Mouse (Mus musculus): Measurements from ENCODE around the gene Rplp2. TPM values are rescaled to one million over a fixed set of nuclear protein-coding genes. Genes with fewer than 3 reads are reported as not detected.
"Not testable (repeated sequence)": the region's sequence is repeated elsewhere in the genome, so short reads cannot be mapped to it uniquely, and the experiment has no call there.

The Rplp2 gene
- total RNA-seq (2017): 2,224 and 3,167 TPM in 2 replicates

DNA sequence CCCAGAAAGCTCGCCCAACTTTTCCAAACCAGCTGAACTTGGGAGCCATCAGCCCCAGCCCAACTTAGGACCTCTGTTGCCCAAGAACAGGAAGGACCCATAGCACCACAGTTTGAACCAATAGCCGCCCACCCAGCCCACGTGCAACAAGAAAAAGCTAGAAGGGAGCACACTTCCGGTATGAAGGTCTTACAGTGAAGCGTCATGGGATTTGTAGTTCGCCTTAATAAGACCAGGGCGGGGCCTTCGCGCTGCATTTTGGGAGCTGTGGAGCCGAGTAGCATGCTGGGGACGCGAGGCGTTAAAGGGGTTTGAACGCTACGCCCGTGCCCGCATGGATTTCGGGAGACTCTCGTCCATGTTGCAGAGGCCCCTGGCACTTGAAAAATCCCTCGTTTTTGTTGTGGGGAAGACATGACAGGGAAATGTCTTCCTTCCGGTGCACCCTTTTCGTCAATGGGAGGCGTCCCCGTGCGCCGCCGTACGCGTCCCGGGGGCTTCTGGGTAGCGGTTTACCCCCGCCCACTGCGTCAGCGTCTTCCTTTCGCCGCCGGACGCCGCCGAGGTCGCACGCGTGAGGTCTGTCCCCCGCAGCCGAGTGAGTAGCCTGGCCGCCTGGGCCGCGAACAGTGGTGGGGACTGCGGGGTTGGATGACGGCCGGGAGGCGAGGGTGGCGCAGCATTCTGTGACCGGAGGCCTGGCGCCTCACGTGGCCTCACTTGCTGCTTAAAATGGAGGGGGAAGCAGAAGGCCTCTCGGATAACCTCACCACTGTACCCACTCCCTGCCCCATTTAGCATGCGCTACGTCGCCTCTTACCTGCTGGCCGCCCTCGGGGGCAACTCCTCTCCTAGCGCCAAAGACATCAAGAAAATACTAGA is at the start of gene Rplp2:
Gene Rplp2 (plus strand): TSS at position 261 of the 882 bp plus-strand sequence.
- peak; percentile 89 for ATAC-seq (ENCODE audit: extremely low read depth, insufficient number of reproducible peaks, low FRiP score, poor library complexity, severe bottlenecking)

DNA sequence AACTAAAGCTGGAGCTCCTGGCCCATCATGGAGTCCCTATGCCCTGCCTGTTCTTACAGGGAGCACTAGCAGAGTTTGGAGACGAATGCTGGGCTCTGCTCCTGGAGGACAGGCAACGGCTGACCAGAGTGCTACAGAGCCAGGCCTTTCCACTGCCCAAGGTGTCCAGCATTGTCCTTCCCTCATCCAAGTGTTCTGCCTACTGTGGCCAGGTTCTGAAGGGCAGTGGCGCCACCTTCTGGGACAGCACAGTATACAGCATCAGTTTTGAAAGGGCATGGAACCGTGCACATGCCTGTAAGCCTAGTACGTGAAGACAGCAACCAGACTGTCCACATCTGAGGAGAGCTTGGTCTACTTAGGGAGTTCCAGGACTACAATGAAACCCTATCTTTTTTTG is 43.9 kb upstream of the Rplp2 start:
- peak; percentile 82 for ATAC-seq (ENCODE audit: extremely low read depth, insufficient number of reproducible peaks, low FRiP score, poor library complexity, severe bottlenecking)

- no peak for ATAC-seq (ENCODE audit: extremely low read depth, insufficient number of reproducible peaks, low FRiP score, poor library complexity, severe bottlenecking)
These were observed 41.7 kb upstream of the Rplp2 start for GRCm38 (mm10) chr7:141405466-141405865.

GRCm38 (mm10) chr7:141407670-141408069 is 39.5 kb upstream of the Rplp2 start:
- ATAC-seq (ENCODE audit: extremely low read depth, insufficient number of reproducible peaks, low FRiP score, poor library complexity, severe bottlenecking): not testable (repeated sequence)

DNA sequence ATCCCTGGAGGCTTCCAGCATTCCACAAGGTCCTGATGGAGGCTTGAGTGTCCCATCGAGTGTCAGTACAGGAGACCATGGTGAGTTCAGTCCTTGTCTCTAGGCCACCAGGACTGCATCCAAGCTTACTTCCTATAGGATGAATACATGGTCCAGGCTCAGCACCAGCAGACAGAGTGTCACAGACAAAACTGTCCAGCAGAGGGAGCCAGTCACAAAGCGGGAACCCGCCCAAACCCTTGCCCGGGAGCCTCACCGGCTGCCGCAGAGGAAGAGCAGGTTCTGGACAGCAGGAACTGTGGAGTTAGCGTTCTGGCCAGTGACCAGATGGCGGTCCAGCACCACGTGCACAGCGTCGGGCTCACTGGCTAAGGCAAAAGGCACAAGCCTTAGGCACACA is 38.3 kb upstream of the Rplp2 start:
- peak; percentile 83 for ATAC-seq (ENCODE audit: extremely low read depth, insufficient number of reproducible peaks, low FRiP score, poor library complexity, severe bottlenecking)

DNA sequence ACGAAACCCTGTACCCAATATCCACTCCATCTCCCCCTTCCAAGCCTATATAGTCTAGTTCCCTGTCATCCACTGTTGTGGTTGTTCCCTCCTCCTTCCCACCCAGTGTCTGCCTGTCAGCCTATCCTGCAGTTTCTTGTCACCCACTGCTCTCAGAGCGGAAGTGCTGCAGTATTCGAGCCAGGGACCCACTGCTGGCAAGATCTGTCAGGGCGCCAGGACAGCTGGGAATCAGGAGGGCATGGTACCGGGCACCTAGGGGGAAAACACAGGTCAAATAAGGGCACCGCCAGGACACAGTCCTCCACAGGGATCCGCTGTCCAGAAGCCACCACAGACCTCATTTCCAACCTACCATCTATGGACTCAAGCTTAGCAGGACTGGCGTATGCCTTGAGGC is 36.5 kb upstream of the Rplp2 start:
- no peak for ATAC-seq (ENCODE audit: extremely low read depth, insufficient number of reproducible peaks, low FRiP score, poor library complexity, severe bottlenecking)

GRCm38 (mm10) chr7:141411667-141412066 is 35.5 kb upstream of the Rplp2 start:
- no peak for ATAC-seq (ENCODE audit: extremely low read depth, insufficient number of reproducible peaks, low FRiP score, poor library complexity, severe bottlenecking)

DNA sequence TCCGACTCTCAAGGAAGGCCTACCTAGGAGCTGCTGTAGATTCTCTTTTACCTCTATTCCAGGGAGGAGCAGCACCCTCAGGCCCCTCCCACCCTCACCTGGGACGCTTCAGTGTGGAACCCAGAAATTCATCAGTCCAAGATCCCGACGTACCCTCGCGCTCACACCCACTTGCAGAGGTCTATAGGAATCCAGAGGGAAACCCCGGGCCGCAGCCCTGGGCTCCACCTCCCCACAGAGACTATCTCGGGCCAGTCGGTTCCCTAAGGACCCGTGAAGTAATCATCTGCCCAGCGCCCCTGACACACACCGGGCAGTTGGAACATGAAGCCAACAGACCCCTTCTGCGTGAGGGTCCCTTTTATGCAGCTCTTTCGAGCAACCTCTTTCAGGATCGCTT is 33.8 kb upstream of the Rplp2 start:
- ATAC-seq (ENCODE audit: extremely low read depth, insufficient number of reproducible peaks, low FRiP score, poor library complexity, severe bottlenecking): no peak

- ATAC-seq (ENCODE audit: extremely low read depth, insufficient number of reproducible peaks, low FRiP score, poor library complexity, severe bottlenecking): peak; percentile 91
These were observed 33.2 kb upstream of the Rplp2 start, which contains the start of gene Gatd1 for GRCm38 (mm10) chr7:141413809-141414584. Gene Gatd1, minus strand, starts transcription at chr7:141414136.

DNA sequence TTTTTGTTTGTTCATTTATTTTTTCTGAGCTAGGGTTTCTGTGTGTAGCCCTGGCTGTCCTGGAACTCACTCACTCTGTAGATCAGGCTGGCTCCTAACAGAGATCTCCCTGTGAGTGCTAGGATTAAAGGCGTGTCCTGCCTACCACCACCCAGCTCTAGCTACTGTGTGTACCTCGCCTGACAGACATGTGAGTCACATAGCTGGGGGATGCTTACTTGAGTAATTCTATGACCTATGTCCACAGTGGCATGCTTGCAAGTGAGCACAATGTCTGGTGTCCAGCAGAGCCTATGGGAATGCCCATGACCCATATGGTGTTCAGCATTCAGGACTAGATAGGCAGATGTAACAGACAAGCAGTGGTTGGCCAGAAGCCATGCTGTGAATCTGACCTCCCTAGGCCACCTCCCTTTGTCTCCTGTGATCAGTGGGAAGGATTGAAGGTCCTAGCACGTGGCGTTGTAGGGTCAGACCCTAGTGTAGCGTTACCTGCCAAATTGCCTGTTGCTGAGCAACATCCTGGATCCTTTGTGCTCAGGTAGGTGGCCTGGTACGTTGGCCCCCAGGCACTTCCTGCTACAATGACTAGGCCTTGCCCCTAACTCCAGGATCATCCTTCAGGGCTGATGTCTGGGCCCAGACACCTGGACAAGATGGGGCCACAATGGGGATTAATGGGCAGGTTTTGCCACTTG is 30.9 kb upstream of the Rplp2 start:
- no peak for ATAC-seq (ENCODE audit: extremely low read depth, insufficient number of reproducible peaks, low FRiP score, poor library complexity, severe bottlenecking)

GRCm38 (mm10) chr7:141417731-141418681 is 29.2 kb upstream of the Rplp2 start:
- ATAC-seq (ENCODE audit: extremely low read depth, insufficient number of reproducible peaks, low FRiP score, poor library complexity, severe bottlenecking): no peak

DNA sequence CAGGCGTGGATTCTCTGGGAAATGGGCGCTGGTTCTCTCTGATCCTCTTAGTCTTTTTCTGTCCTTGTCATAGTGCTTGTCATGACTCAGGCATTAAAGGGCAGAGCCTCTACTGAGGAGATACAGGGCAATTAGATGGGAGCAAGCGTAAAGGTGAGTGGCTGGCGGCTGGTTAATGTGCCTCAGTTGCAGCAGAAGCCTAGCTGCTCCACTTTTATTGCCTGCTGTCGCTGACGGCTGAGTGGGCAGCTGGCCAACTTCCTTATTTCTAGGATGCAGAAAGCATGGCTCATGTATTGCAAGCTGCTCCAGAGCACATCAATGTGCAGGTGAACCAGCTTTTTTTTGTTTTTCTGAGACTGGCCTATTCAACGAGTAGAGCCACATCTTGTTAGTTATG is 28.2 kb upstream of the Rplp2 start:
- no peak for ATAC-seq (ENCODE audit: extremely low read depth, insufficient number of reproducible peaks, low FRiP score, poor library complexity, severe bottlenecking)

DNA sequence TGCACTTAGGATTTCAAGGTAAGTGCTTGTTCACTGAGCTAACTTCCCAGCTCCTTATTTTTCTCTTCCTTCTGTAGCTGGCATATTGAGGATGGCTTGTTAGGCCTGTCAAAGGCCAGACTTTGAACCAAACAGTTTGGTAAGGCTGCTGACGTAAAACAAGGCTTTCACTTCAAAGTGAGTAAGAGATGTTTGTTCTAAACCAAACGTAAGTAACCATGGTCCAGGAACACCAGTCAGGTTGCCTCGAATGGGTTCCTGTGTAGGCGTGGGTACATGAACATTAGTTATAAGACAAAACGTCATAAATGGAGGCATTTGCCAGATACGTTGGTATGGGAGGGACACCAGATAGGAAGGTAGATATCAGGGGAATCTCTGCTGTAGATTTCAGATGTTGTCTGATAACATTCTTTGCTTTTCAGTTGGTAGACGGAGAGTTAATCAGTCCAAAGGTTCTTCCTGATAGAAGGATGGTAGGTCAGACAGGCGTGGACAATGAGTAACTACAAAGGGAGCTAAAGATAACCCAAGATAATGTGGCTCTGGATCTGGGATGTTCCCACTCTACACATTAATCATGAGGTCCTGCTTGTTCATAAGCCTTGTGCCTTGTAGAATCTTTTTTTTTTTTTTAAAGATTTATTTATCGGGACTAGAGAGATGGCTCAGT is 27.0 kb upstream of the Rplp2 start:
- ATAC-seq (ENCODE audit: extremely low read depth, insufficient number of reproducible peaks, low FRiP score, poor library complexity, severe bottlenecking): no peak

- ATAC-seq (ENCODE audit: extremely low read depth, insufficient number of reproducible peaks, low FRiP score, poor library complexity, severe bottlenecking): no peak
These were observed 23.4 kb upstream of the Rplp2 start for GRCm38 (mm10) chr7:141423811-141424210.

DNA sequence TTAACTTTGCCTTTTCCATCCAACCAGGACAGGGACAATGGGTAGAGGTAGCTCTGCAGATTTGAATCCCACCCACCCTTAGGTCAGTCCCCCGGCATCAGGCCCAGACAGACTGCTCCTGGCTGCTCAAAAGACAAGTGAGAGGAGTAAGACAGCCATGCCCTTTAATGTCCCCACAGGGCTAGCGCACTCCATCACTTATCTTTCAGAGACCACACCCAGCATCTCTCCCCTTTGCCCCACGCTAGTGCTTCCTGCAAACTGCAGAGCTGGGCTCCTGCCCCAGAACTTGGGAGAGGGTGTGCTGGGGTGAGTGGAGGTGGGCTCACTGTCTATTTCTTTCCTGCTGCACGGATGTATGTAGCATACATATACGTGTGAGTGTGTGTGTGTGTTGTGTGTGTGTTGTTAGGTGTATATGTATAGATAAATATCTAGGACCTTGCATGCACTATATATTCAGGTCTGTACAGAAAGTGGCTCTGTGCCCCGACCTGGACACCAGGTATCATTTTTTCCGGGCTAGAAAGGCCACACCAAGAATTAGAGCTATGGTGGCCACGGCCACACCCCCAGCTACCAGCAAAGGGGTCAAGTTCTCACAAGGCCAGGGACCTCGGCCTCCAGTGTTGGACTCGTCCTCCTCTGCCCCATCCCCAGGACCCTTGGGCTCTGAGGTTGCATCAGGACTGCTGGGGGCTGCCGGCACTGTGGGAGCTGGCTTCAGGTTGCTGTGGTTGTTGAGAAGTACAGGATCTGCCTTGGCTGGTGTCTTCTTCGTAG is 20.0 kb upstream of the Rplp2 start:
- no peak for ATAC-seq (ENCODE audit: extremely low read depth, insufficient number of reproducible peaks, low FRiP score, poor library complexity, severe bottlenecking)

GRCm38 (mm10) chr7:141428701-141429100 is 18.5 kb upstream of the Rplp2 start:
- ATAC-seq (ENCODE audit: extremely low read depth, insufficient number of reproducible peaks, low FRiP score, poor library complexity, severe bottlenecking): no peak

- no peak for ATAC-seq (ENCODE audit: extremely low read depth, insufficient number of reproducible peaks, low FRiP score, poor library complexity, severe bottlenecking)
These were observed 17.9 kb upstream of the Rplp2 start, which contains the start of gene Cend1 for GRCm38 (mm10) chr7:141429310-141429709. Gene Cend1, minus strand, starts transcription at chr7:141429491.

Data from neutrophil, adult 5-6 weeks (primary cell).